Mouse (Mus musculus) olfactory bulb, adult 2 months (tissue): Measurements from ENCODE around the gene Gm20518. TPM values are rescaled to one million over a fixed set of nuclear protein-coding genes. Genes with fewer than 3 reads are reported as not detected.

Experiments used
- H3K27ac ChIP-seq: fragments of 200-500 bp; 2 replicates; pipeline ENCODE4 v1.5.1; 2012; ENCODE audit warnings: low read depth, low read length; ENCODE audit not compliant: insufficient read depth
- H3K4me1 ChIP-seq: fragments of 200-500 bp; 2 replicates; pipeline ENCODE4 v1.6.1; 2012; ENCODE audit warnings: low read length; ENCODE audit not compliant: control insufficient read depth, insufficient read depth
- H3K4me3 ChIP-seq: fragments of 200-500 bp; 2 replicates; pipeline ENCODE4 v1.5.1; 2012; ENCODE audit warnings: mild to moderate bottlenecking, low read depth, low read length, moderate library complexity; ENCODE audit not compliant: insufficient read depth
- CTCF ChIP-seq: fragments of 200-500 bp; IDR thresholded peaks from 2 replicates; pipeline ENCODE4 v1.5.1; 2012; ENCODE audit warnings: low read depth, mild to moderate bottlenecking, low read length, moderate library complexity; ENCODE audit not compliant: insufficient read depth
- POLR2A ChIP-seq: fragments of 200-500 bp; IDR thresholded peaks from 2 replicates; pipeline ENCODE4 v1.6.1; 2012; ENCODE audit warnings: mild to moderate bottlenecking, low read depth, low read length, moderate library complexity; ENCODE audit not compliant: insufficient read depth
- WGBS: fragments of 180-500 bp; shearing (Covaris S2); methylation state at CpG from one replicate; pipeline ENCODE4 v1.1.7; 2018; 5-methylcytosine and 5-hydroxymethylcytosine counted together
- polyA plus RNA-seq: library from polyadenylated mRNA; stranded (reverse); fragments of >200 nt; gene quantifications from 2 replicates; pipeline ENCODE4 v1.2.4, GENCODE M21; 2012; ENCODE audit warnings: low replicate concordance; ENCODE audit not compliant: missing spikeins, insufficient read depth, insufficient read length

The Gm20518 gene
- polyA plus RNA-seq, 1 experiment = not detected

DNA sequence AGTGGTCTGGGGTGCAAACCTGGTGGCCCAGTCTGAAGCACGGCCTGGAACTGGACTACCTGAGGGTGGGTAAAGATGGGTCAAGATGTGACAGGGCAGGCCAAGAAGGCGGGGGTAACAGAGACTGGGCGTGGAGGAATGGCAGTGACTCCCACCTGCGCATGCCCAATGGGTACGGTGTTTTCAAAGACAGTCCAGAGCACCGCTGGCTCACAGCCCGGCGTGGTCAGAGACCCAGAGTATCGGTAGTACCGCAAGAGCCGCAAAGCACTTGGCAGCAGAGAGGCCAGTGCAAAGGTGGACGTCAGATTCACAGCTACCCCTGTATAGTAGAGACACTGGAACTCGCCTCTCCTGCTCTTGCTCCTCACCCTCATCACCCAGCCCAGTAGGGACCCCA lies 56.0 kb downstream of the Gm20518 start:
- whole genome bisulfite sequencing = 52% methylated on average over 13 of the region's 13 CpGs
- H3K4me3 ChIP-seq = no peak overlapping the region
- H3K27ac ChIP-seq = no peak overlapping the region
- TF ChIP-seq CTCF = no peak
- no peak for TF ChIP-seq POLR2A
- peaks cover 17% of the 10 kb centered on the region for H3K4me1 ChIP-seq

GRCm38 (mm10) chr16:17834543-17834942 lies 56.9 kb downstream of the Gm20518 start:
- no peak for TF ChIP-seq CTCF
- no peak for TF ChIP-seq POLR2A
- 0 out of 2 replicates have a peak overlapping the region, but pooled peaks have one; percentile 61 for H3K27ac ChIP-seq
- peak overlapping the region; percentile 68 for H3K4me3 ChIP-seq
- WGBS = 33% methylated on average over 7 of the region's 7 CpGs
- H3K4me1 ChIP-seq = peaks cover 17% of the 10 kb centered on the region

DNA sequence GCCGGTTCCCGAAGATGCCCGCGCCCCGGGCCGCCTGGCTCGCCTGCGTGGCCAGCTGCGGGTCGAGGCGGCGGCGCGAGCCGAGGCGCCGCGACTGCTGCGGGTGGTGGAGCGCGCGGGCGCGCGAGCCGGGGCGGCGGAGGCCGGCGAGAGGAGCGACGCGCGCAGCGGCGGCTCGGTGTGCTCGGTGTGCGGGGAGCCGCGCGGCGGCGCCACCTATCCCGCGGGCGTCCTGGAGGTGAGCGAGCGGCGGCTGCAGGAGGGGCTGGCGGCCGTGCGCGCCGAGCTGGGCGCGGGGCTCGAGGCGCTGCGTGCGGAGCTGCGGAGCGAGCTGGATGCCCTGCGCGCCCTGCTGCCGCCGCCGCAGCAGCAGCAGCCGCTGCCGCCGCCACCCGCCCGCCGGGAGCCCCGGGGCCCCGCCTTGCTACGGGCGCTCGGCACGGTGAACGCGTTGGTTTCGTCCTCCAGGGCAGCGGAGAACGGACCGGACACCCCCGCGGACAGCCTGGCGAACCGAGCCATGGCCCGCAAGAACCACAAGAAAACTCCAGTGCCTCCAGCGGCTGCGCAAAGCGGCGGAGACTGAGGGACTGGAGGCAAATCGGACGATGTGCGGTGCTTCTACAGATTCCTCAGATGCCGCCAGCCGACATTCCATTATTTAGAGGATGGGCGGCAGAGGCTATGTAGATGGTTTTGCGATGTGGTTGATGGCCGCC lies 57.6 kb downstream of the Gm20518 start:
- 8% methylated on average over 102 of the region's 103 CpGs for WGBS
- Histone ChIP-seq H3K27ac (peak overlapping the region; percentile 71), H3K4me3 (peak overlapping the region; percentile 68), H3K4me1 (peaks cover 17% of the 10 kb centered on the region)
- TF ChIP-seq CTCF (no peak), POLR2A (no peak)

GRCm38 (mm10) chr16:17833321-17833680 lies 58.2 kb downstream of the Gm20518 start:
- H3K27ac ChIP-seq = peak overlapping the region; percentile 71; the same call in 1 of the 2 replicates
- H3K4me3 ChIP-seq = peak overlapping the region; percentile 68
- TF ChIP-seq POLR2A (0 out of 2 replicates have a peak, but pooled peaks have one; percentile 11), CTCF (no peak)
- peaks cover 17% of the 10 kb centered on the region for H3K4me1 ChIP-seq
- under 1% methylated on average over 37 of the region's 37 CpGs for WGBS

DNA sequence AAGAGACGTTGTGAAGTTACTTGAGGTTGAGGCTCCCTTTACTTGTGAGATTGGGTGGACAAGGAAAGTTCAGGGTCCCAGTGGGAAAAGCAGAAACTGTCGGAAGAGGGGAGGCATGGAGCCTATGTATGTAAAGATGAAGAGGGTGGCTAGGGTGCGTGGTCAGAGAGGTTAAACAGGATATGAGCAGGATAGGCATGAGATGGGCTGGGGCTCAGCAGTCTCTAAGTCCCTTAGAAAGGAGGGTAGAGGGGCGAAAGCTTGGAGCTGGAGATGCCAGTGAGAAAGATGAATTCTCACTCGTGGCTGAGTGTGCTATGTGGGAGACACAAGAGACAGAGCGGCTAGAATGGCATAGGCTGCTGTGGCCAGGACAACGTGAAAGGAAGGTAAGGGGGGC lies 58.6 kb downstream of the Gm20518 start, which contains the start of gene B830017H08Rik:
B830017H08Rik (plus strand) TSS at position 301 of the 400 bp plus-strand sequence.
- TF ChIP-seq POLR2A (no peak), CTCF (no peak)
- peak within 1 kb of the TSS; percentile 68 for H3K4me3 ChIP-seq
- H3K4me1 ChIP-seq = peaks cover 17% of the 10 kb centered on the region
- H3K27ac ChIP-seq = peak within 1 kb of the TSS; percentile 71
- WGBS = 31% methylated on average over 7 of the region's 7 CpGs

DNA sequence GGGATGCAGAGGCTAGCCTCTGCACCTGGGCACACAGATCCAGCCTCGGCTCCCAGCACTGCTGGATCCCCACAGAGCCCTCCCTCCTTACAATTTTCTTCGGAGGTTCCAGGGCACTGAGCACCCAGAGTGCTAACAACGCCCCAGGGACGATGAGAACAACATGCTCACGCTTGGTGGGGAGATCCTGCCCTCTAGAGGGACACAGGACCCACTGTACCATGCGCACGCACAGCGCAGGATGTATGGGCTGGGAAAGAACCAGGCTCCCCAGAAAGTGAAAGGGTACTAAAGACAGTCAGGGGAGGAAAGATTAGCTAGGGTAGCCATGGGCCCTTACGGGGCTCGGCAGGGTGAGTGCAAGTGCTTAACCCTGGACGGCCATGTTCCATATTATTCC lies 59.7 kb downstream of the Gm20518 start:
- WGBS = 22% methylated on average over 11 of the region's 11 CpGs
- Histone ChIP-seq H3K4me1 (peaks cover 17% of the 10 kb centered on the region), H3K4me3 (no peak overlapping the region), H3K27ac (no peak overlapping the region)
- TF ChIP-seq POLR2A = no peak
- no peak for TF ChIP-seq CTCF

DNA sequence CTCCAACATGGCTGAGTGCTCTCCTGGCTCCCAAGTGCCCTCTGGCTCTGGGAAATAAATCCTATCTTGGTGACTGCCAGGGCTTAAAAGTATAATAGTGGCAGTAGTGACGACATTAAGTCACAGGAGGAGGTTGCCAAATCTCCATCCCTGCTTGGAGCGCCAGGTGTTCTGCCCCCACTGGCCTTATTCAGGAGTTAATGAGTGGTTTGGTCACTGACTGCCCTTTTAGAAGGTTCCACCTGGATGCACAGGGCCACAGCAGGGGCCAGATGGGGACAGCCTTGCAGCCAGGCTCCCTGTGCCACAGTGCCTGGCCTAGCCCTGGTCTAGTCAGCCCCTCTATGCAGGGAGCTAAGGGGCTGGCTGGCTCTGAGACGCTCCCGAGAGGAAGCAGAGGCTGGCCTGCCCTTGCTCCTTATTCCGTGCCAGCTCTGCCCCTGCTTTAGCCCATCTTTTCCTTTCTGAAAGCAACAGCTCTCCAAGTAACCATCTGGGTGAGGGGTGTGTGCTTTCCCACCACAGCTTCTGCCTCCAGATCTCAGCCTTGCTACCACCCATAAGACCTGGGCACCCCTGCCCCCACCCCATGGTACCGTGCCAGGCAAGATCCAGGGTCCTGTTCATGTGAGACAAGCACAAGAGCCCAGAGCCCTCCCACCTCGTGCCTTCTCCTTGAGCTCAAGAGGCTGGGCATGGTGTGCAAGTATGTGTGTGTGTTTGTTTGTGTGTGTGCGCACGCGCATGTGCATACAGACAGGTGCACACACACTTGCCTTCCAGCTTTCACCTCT lies 60.9 kb downstream of the Gm20518 start:
- no peak for TF ChIP-seq CTCF
- no peak for TF ChIP-seq POLR2A
- H3K4me1 ChIP-seq = peaks cover 14% of the 10 kb centered on the region
- H3K4me3 ChIP-seq = no peak overlapping the region
- 59% methylated on average over 10 of the region's 10 CpGs for WGBS
- H3K27ac ChIP-seq = no peak overlapping the region

- Histone ChIP-seq H3K4me1 (peaks cover 9% of the 10 kb centered on the region), H3K27ac (no peak overlapping the region), H3K4me3 (no peak overlapping the region)
- 78% methylated on average over 3 of the region's 3 CpGs for WGBS
- TF ChIP-seq CTCF = no peak
- TF ChIP-seq POLR2A = no peak
Measured at GRCm38 (mm10) chr16:17828867-17829266, 62.6 kb downstream of the Gm20518 start.

DNA sequence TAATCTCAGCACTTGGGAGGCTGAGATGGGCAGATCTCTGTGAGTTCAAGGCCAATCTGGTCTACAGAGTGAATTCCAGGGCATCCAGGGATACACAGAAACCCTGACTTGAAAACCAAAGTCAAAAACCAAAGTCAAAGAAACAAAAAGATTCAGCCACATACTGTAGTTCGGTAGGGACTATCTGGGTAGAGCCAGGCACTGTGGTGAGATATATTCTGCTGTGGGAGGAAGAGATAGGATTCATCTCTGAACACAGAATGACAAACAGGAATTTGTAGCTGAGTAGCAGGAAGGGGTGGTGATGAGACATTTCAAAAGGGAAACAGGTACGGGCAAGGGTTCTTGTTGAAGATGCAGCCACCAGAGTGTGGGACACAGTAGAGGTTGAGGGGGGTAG lies 63.2 kb downstream of the Gm20518 start:
- Histone ChIP-seq H3K27ac (no peak overlapping the region), H3K4me3 (no peak overlapping the region), H3K4me1 (peaks cover 7% of the 10 kb centered on the region)
- TF ChIP-seq CTCF = no peak
- no peak for TF ChIP-seq POLR2A
- WGBS = 95% methylated on average over 2 of the region's 2 CpGs
